Mouse (Mus musculus): Measurements from ENCODE around the gene Atg4c. TPM values are rescaled to one million over a fixed set of nuclear protein-coding genes. Genes with fewer than 3 reads are reported as not detected.

Gene Atg4c
- polyA plus RNA-seq, 2 experiments: 2.3 to 3.9 TPM

DNA sequence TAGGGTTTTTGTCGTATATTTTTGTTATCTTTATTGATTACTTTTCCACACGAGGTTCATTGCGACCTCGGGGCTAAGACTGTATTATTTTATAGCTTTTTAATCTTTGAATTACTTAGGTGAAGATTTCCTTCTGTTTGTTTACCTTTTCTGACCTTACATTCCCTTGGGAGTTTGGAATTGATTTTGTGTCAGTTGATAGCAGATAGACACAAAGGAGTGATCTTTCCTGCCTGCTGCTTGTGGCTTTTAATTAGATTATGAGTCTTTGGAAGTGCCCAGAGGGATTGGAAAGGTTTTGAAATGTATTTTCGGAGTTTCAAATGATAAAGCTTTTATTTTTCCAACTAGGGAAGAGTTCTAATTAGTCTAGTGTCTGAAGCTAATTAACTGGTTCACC is 1.1 kb downstream of the Atg4c start:
- Histone ChIP-seq H3K4me1 (replicated peaks; ENCODE audit: control insufficient read depth in 2 of 2, insufficient read depth in 2 of 2, low read length in 1 of 2) (peaks cover 3 to 7% of the 10 kb centered on the region in 2 experiments; a peak in 3 of 4 replicates), H3K9me3 (ENCODE audit: control insufficient read depth, low read length) (no peaks in the 10 kb centered on the region), H3K4me3 (ENCODE audit: insufficient read depth in 1 of 2, low read depth in 2 of 2, low read length in 2 of 2) (peak overlapping the region; percentile 73 to 88; a peak in 3 of 4 replicates), H3K9ac (replicated peaks) (peak overlapping the region; percentile 78), H3K36me3 (replicated peaks; ENCODE audit: control insufficient read depth, insufficient read depth, low read depth) (no peaks in the 10 kb centered on the region), H3K4me2 (ENCODE audit: low read depth) (peak overlapping the region; percentile 82), H3K27me3 (ENCODE audit: control insufficient read depth, insufficient read depth, low read length) (no peaks in the 10 kb centered on the region), H3K27ac (no peak overlapping the region)
- ATAC-seq (ENCODE audit: insufficient read depth): no peak
- no peak for DNase-seq (ENCODE audit: low read depth in 3 of 3, low spot score in 3 of 3)
- no peak for TF ChIP-seq CTCF (IDR thresholded peaks at IDR 0.05; ENCODE audit: low read depth)
- no peak for TF ChIP-seq EP300 (IDR thresholded peaks at IDR 0.05; ENCODE audit: low read depth)
- WGBS (ENCODE audit: insufficient replicate concordance): 27% methylated on average over 5 of the region's 5 CpGs

- no peak for ATAC-seq (ENCODE audit: insufficient read depth)
- no peaks in the 10 kb centered on the region for H3K36me3 ChIP-seq (replicated peaks; ENCODE audit: control insufficient read depth, insufficient read depth, low read depth)
- peaks cover 11% of the 10 kb centered on the region in 2 experiments for H3K4me1 ChIP-seq (replicated peaks; ENCODE audit: control insufficient read depth in 2 of 2, insufficient read depth in 2 of 2, low read length in 1 of 2)
- no peaks in the 10 kb centered on the region for H3K27me3 ChIP-seq (ENCODE audit: control insufficient read depth, insufficient read depth, low read length)
- no peak overlapping the region for H3K4me2 ChIP-seq (ENCODE audit: low read depth)
- no peak for DNase-seq (ENCODE audit: low read depth in 3 of 3, low spot score in 3 of 3)
- H3K27ac ChIP-seq: no peak overlapping the region
- no peaks in the 10 kb centered on the region for H3K9me3 ChIP-seq (ENCODE audit: control insufficient read depth, low read length)
- no peak for TF ChIP-seq CTCF (IDR thresholded peaks at IDR 0.05; ENCODE audit: low read depth)
- TF ChIP-seq EP300 (IDR thresholded peaks at IDR 0.05; ENCODE audit: low read depth): no peak
- H3K4me3 ChIP-seq (ENCODE audit: insufficient read depth in 1 of 2, low read depth in 2 of 2, low read length in 2 of 2): no peak overlapping the region
- no peak overlapping the region for H3K9ac ChIP-seq (replicated peaks)
Observed at GRCm38 (mm10) chr4:99198721-99199120, 5.0 kb downstream of the Atg4c start.

GRCm38 (mm10) chr4:99199757-99200251 is 6.1 kb downstream of the Atg4c start:
- Histone ChIP-seq H3K4me2 (ENCODE audit: low read depth) (peak overlapping the region; percentile 54), H3K27me3 (ENCODE audit: control insufficient read depth, insufficient read depth, low read length) (no peaks in the 10 kb centered on the region), H3K27ac (no peak overlapping the region), H3K9ac (replicated peaks) (0 out of 2 replicates have a peak overlapping the region, but pooled peaks have one; percentile 6), H3K4me3 (ENCODE audit: insufficient read depth in 1 of 2, low read depth in 2 of 2, low read length in 2 of 2) (peak overlapping the region in 1 of 2 experiments; percentile 13; a peak in 2 of 4 replicates), H3K4me1 (replicated peaks; ENCODE audit: control insufficient read depth in 2 of 2, insufficient read depth in 2 of 2, low read length in 1 of 2) (peaks cover 11% of the 10 kb centered on the region in 2 experiments), H3K9me3 (ENCODE audit: control insufficient read depth, low read length) (no peaks in the 10 kb centered on the region), H3K36me3 (replicated peaks; ENCODE audit: control insufficient read depth, insufficient read depth, low read depth) (no peaks in the 10 kb centered on the region)
- 27% methylated on average over 13 of the region's 13 CpGs for WGBS (ENCODE audit: insufficient replicate concordance)
- peak in 1 of 3 experiments; percentile 24 for DNase-seq (ENCODE audit: low read depth in 3 of 3, low spot score in 3 of 3)
- TF ChIP-seq EP300 (IDR thresholded peaks at IDR 0.05; ENCODE audit: low read depth) (no peak), CTCF (IDR thresholded peaks at IDR 0.05; ENCODE audit: low read depth) (no peak)
- ATAC-seq (ENCODE audit: insufficient read depth): peak; percentile 69; the same call in 1 of the 2 replicates

DNA sequence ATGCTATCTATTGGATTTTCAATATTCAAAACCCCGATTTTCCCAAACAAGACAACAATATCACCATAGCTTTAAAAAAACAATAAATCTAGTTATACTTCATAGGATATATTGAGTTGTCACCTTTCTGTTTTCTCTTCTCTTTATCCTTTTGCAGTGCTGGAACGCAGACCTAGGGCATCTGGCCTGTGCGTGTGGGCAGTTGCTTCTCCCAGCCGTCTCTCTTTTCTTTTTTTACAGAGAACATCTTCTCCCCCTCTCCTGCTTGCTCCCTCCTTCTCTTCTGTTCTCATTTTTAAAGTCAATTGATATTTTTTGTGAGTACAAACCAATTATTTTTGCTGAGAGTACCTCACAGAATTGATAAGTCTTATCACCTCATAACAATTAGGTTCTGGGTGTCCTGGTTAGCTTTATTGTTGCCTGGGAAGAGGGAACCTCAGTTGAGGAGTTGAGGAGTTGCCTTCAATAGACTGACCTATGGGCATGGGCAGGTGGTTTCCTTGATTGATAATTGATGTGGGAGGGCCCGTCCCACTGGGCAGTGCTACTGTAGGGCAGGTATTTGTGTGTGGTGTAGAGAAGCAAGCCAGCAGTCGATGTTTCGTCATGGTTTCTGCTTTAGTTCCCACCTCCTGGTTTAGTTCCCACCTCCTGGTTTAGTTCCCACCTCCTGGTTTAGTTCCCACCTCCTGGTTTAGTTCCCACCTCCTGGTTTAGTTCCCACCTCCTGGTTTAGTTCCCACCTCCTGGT is 6.8 kb downstream of the Atg4c start:
- no peaks in the 10 kb centered on the region for H3K9me3 ChIP-seq (ENCODE audit: control insufficient read depth, low read length)

GRCm38 (mm10) chr4:99205773-99206172 is 12.0 kb downstream of the Atg4c start:
- no peak for ATAC-seq (ENCODE audit: insufficient read depth)

More for the DNA sequence above, 6.8 kb downstream of the Atg4c start:
- ATAC-seq (ENCODE audit: insufficient read depth) (no peak), DNase-seq (ENCODE audit: low read depth in 3 of 3, low spot score in 3 of 3) (no peak)
- Histone ChIP-seq H3K36me3 (replicated peaks; ENCODE audit: control insufficient read depth, insufficient read depth, low read depth) (no peaks in the 10 kb centered on the region), H3K27me3 (ENCODE audit: control insufficient read depth, insufficient read depth, low read length) (no peaks in the 10 kb centered on the region), H3K4me2 (ENCODE audit: low read depth) (peak overlapping the region; percentile 54), H3K9ac (replicated peaks) (no peak overlapping the region), H3K27ac (no peak overlapping the region), H3K4me1 (replicated peaks; ENCODE audit: control insufficient read depth in 2 of 2, insufficient read depth in 2 of 2, low read length in 1 of 2) (peaks cover 11% of the 10 kb centered on the region in 2 experiments; a peak in 3 of 4 replicates), H3K4me3 (ENCODE audit: insufficient read depth in 1 of 2, low read depth in 2 of 2, low read length in 2 of 2) (no peak overlapping the region; a peak in 1 of 4 replicates)
- no peak for TF ChIP-seq EP300 (IDR thresholded peaks at IDR 0.05; ENCODE audit: low read depth)
- no peak for TF ChIP-seq CTCF (IDR thresholded peaks at IDR 0.05; ENCODE audit: low read depth)
- WGBS (ENCODE audit: insufficient replicate concordance): 56% methylated on average over 7 of the region's 7 CpGs

More at GRCm38 (mm10) chr4:99205773-99206172, 12.0 kb downstream of the Atg4c start:
- Histone ChIP-seq H3K4me3 (ENCODE audit: insufficient read depth in 1 of 2, low read depth in 2 of 2, low read length in 2 of 2) (no peak overlapping the region), H3K36me3 (replicated peaks; ENCODE audit: control insufficient read depth, insufficient read depth, low read depth) (no peaks in the 10 kb centered on the region), H3K9me3 (ENCODE audit: control insufficient read depth, low read length) (no peaks in the 10 kb centered on the region), H3K27me3 (ENCODE audit: control insufficient read depth, insufficient read depth, low read length) (no peaks in the 10 kb centered on the region), H3K27ac (no peak overlapping the region), H3K4me2 (ENCODE audit: low read depth) (no peak overlapping the region), H3K9ac (replicated peaks) (no peak overlapping the region), H3K4me1 (replicated peaks; ENCODE audit: control insufficient read depth in 2 of 2, insufficient read depth in 2 of 2, low read length in 1 of 2) (peaks cover 0 to 2% of the 10 kb centered on the region in 2 experiments; a peak in 3 of 4 replicates)
- TF ChIP-seq EP300 (IDR thresholded peaks at IDR 0.05; ENCODE audit: low read depth) (no peak), CTCF (IDR thresholded peaks at IDR 0.05; ENCODE audit: low read depth) (no peak)
- DNase-seq (ENCODE audit: low read depth in 3 of 3, low spot score in 3 of 3): no peak
- WGBS (ENCODE audit: insufficient replicate concordance): 83% methylated on average over 6 of the region's 6 CpGs
